Mouse (Mus musculus): ENCODE measurements around the gene Cpeb3. TPM values are rescaled to one million over a fixed set of nuclear protein-coding genes. Genes with fewer than 3 reads are reported as not detected.
A peak's percentile ranks its signal among the peaks of the same experiment; 100 is the strongest.

Gene Cpeb3
- polyA plus RNA-seq (2015; fragmentation: Nextera tagmentation; extraction: Ambion mirVana): 0.37 and 0.79 TPM in 2 replicates

DNA sequence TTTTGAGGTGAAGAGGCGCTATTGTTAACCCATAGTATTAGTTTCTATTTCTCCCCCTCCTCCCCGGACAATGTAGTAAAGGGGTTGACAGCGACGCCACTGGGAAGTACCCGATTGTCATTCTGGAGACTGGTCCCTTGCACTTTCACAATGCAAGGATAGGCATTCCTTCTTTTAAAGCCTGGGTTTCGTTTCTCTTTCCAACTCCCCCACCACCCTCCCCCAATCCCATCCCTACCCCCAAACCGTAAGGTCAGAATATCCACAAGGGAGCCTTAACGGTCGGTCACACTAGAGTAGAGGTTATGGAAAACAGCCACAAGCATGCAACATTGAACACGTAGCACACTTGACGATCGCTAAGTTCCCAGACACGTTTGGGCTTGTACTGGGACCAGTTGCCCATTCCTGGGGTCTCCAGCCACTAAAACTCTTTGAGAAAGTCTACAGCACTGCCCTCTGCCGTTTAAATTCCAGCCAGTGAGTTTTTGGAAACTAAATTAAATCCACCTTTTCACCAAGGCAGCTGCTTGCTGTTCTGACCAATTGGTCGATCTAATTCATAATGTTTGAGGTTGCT, at the start of gene Cpeb3:
Gene Cpeb3 (minus strand): TSS at position 426 of the 580 bp plus-strand sequence.
- WGBS: under 1% methylated on average over 15 of the region's 15 CpGs
- no peaks in the 10 kb centered on the region for H3K27me3 ChIP-seq (ENCODE audit: control insufficient read depth, insufficient read depth, low read length)
- H3K4me1 ChIP-seq (ENCODE audit: control insufficient read depth, insufficient read depth, low read length): peaks cover 9% of the 10 kb centered on the region
- H3K36me3 ChIP-seq (ENCODE audit: control insufficient read depth, insufficient read depth, low read length): peaks cover 11% of the 10 kb centered on the region
- peak within 1 kb of the TSS; percentile 99 for H3K9ac ChIP-seq (ENCODE audit: low read length)
- H3K4me3 ChIP-seq (replicated peaks; ENCODE audit: low read length): peak within 1 kb of the TSS; percentile 98
- H3K27ac ChIP-seq (ENCODE audit: low read length): peak within 1 kb of the TSS; percentile 93
- peak within 1 kb of the TSS; percentile 86 for H3K4me2 ChIP-seq (ENCODE audit: low read depth, low read length)
- no peak for ATAC-seq (ENCODE audit: insufficient read depth, low FRiP score)
- no peaks in the 10 kb centered on the region for H3K9me3 ChIP-seq (replicated peaks; ENCODE audit: control insufficient read depth, low read length)

GRCm38 (mm10) chr19:37255321-37255720, 46.9 kb upstream of the Cpeb3 start:
- WGBS: 85% methylated on average over 9 of the region's 9 CpGs
- Histone ChIP-seq H3K27ac (ENCODE audit: low read length) (no peak overlapping the region), H3K9me3 (replicated peaks; ENCODE audit: control insufficient read depth, low read length) (no peaks in the 10 kb centered on the region), H3K36me3 (ENCODE audit: control insufficient read depth, insufficient read depth, low read length) (no peaks in the 10 kb centered on the region), H3K27me3 (ENCODE audit: control insufficient read depth, insufficient read depth, low read length) (no peaks in the 10 kb centered on the region), H3K4me1 (ENCODE audit: control insufficient read depth, insufficient read depth, low read length) (no peaks in the 10 kb centered on the region), H3K4me2 (ENCODE audit: low read depth, low read length) (no peak overlapping the region), H3K9ac (ENCODE audit: low read length) (no peak overlapping the region), H3K4me3 (replicated peaks; ENCODE audit: low read length) (no peak overlapping the region)
- ATAC-seq (ENCODE audit: insufficient read depth, low FRiP score): no peak

DNA sequence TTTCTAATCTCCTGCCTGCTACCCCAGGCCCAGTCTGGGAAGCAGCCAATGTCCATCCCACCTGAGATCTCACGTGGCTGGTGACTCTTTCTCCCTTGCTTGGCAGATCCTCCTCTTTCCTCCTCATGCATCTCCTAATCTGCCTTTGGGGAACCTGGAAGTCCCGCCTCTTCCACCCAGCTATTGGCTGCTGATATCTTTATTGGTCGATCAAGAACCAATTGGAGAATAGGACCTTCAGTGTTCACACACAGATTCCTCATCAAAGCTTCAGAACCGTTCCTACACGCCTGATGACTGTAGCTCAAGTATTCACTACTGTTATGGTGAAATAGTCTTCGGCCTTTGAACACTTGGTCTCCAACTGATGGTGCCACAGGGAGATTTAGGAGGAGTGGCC, 43.7 kb upstream of the Cpeb3 start:
- no peak overlapping the region for H3K4me3 ChIP-seq (replicated peaks; ENCODE audit: low read length)
- ATAC-seq (ENCODE audit: insufficient read depth, low FRiP score): no peak
- no peaks in the 10 kb centered on the region for H3K36me3 ChIP-seq (ENCODE audit: control insufficient read depth, insufficient read depth, low read length)
- H3K9me3 ChIP-seq (replicated peaks; ENCODE audit: control insufficient read depth, low read length): no peaks in the 10 kb centered on the region
- WGBS: 65% methylated on average over 6 of the region's 6 CpGs
- H3K27me3 ChIP-seq (ENCODE audit: control insufficient read depth, insufficient read depth, low read length): no peaks in the 10 kb centered on the region
- no peak overlapping the region for H3K4me2 ChIP-seq (ENCODE audit: low read depth, low read length)
- no peaks in the 10 kb centered on the region for H3K4me1 ChIP-seq (ENCODE audit: control insufficient read depth, insufficient read depth, low read length)
- H3K27ac ChIP-seq (ENCODE audit: low read length): no peak overlapping the region
- H3K9ac ChIP-seq (ENCODE audit: low read length): no peak overlapping the region

- Histone ChIP-seq H3K27ac (ENCODE audit: low read length) (no peak overlapping the region), H3K27me3 (ENCODE audit: control insufficient read depth, insufficient read depth, low read length) (no peaks in the 10 kb centered on the region), H3K9me3 (replicated peaks; ENCODE audit: control insufficient read depth, low read length) (no peaks in the 10 kb centered on the region), H3K4me3 (replicated peaks; ENCODE audit: low read length) (no peak overlapping the region), H3K9ac (ENCODE audit: low read length) (no peak overlapping the region), H3K4me1 (ENCODE audit: control insufficient read depth, insufficient read depth, low read length) (no peaks in the 10 kb centered on the region), H3K4me2 (ENCODE audit: low read depth, low read length) (no peak overlapping the region), H3K36me3 (ENCODE audit: control insufficient read depth, insufficient read depth, low read length) (no peaks in the 10 kb centered on the region)
- WGBS: 74% methylated on average over 3 of the region's 3 CpGs
- no peak for ATAC-seq (ENCODE audit: insufficient read depth, low FRiP score)
These were observed 39.8 kb upstream of the Cpeb3 start for GRCm38 (mm10) chr19:37248199-37248598.

DNA sequence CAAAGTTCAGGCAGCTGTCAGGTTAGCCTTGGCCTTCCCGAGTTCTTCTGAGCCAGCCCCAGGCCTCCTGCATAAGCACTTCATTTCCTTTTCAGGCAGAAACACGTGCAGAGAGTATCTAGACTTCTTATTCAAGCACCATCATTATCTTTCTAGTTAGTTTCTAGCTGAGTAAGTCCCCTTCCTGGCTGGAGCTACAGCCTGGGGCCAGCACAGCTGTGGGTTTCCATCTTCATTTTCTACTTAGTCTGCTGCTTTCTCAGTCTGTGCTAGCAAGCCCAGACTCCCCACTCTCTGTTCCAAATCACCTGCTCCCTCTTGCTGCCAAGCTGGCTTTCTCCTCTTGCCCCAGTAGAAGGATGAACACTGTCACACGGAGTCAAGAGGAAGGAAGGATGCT, 38.5 kb upstream of the Cpeb3 start:
- WGBS: 41% methylated on average over 3 of the region's 3 CpGs

DNA sequence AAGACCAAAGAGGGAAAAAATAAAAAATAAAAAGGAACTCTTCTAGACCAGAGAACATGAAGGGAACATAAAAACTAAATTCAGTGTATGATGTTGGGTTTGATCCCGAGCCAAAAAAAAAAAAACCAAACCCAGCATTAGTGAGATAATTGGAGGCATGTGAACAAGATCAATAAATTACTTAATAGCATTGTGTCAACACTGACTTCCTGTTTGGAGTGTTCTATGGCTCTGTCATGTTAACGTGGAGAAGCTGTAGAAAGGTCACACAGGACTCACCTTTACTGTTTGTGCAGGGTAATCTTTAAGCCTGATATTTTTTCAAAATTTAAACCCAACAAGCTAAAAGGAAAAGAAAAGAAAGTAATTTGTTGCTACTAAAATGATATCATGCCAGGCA, 34.3 kb upstream of the Cpeb3 start:
- H3K27me3 ChIP-seq (ENCODE audit: control insufficient read depth, insufficient read depth, low read length): no peaks in the 10 kb centered on the region
- H3K9me3 ChIP-seq (replicated peaks; ENCODE audit: control insufficient read depth, low read length): no peaks in the 10 kb centered on the region
- no peak overlapping the region for H3K4me3 ChIP-seq (replicated peaks; ENCODE audit: low read length)
- H3K4me2 ChIP-seq (ENCODE audit: low read depth, low read length): no peak overlapping the region
- no peak for ATAC-seq (ENCODE audit: insufficient read depth, low FRiP score)
- no peak overlapping the region for H3K27ac ChIP-seq (ENCODE audit: low read length)
- 19% methylated on average over 2 of the region's 2 CpGs for WGBS
- H3K36me3 ChIP-seq (ENCODE audit: control insufficient read depth, insufficient read depth, low read length): no peaks in the 10 kb centered on the region
- 0 out of 2 replicates have a peak, but pooled peaks cover 4% of the 10 kb centered on the region for H3K4me1 ChIP-seq (ENCODE audit: control insufficient read depth, insufficient read depth, low read length)
- no peak overlapping the region for H3K9ac ChIP-seq (ENCODE audit: low read length)

More for the DNA sequence above, 38.5 kb upstream of the Cpeb3 start:
- H3K36me3 ChIP-seq (ENCODE audit: control insufficient read depth, insufficient read depth, low read length): no peaks in the 10 kb centered on the region
- H3K9me3 ChIP-seq (replicated peaks; ENCODE audit: control insufficient read depth, low read length): no peaks in the 10 kb centered on the region
- no peak overlapping the region for H3K27ac ChIP-seq (ENCODE audit: low read length)
- H3K9ac ChIP-seq (ENCODE audit: low read length): no peak overlapping the region
- no peak overlapping the region for H3K4me2 ChIP-seq (ENCODE audit: low read depth, low read length)
- ATAC-seq (ENCODE audit: insufficient read depth, low FRiP score): no peak
- no peaks in the 10 kb centered on the region for H3K4me1 ChIP-seq (ENCODE audit: control insufficient read depth, insufficient read depth, low read length)
- H3K27me3 ChIP-seq (ENCODE audit: control insufficient read depth, insufficient read depth, low read length): no peaks in the 10 kb centered on the region
- H3K4me3 ChIP-seq (replicated peaks; ENCODE audit: low read length): no peak overlapping the region

- Histone ChIP-seq H3K36me3 (ENCODE audit: control insufficient read depth, insufficient read depth, low read length) (no peaks in the 10 kb centered on the region), H3K4me3 (replicated peaks; ENCODE audit: low read length) (no peak overlapping the region), H3K27ac (ENCODE audit: low read length) (no peak overlapping the region), H3K9ac (ENCODE audit: low read length) (no peak overlapping the region), H3K27me3 (ENCODE audit: control insufficient read depth, insufficient read depth, low read length) (no peaks in the 10 kb centered on the region), H3K4me1 (ENCODE audit: control insufficient read depth, insufficient read depth, low read length) (0 out of 2 replicates have a peak, but pooled peaks cover 4% of the 10 kb centered on the region), H3K9me3 (replicated peaks; ENCODE audit: control insufficient read depth, low read length) (no peaks in the 10 kb centered on the region), H3K4me2 (ENCODE audit: low read depth, low read length) (no peak overlapping the region)
- ATAC-seq (ENCODE audit: insufficient read depth, low FRiP score): no peak
- WGBS: 70% methylated on average over 5 of the region's 5 CpGs
These were observed 32.8 kb upstream of the Cpeb3 start for GRCm38 (mm10) chr19:37241201-37241600.

DNA sequence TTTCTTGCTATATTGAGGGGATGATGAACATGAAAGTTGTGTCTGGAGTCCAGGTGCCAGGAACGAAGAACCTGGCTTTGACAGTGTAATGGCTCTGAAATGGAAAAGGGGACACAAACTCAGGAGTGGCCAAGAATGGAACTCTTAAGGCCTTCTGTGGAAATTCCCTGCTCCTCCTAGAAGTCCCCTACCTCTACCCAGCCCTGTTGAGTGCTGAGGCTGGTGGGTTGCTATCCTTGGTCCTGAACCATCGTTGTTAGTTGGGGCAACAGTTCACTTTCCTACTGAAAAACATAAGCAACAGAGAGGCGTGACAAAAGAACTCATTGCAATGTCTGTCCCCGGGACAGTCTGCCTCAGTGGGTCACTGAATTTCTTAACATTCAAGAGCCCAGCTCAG, 30.7 kb upstream of the Cpeb3 start:
- ATAC-seq (ENCODE audit: insufficient read depth, low FRiP score): no peak
- Histone ChIP-seq H3K9me3 (replicated peaks; ENCODE audit: control insufficient read depth, low read length) (no peaks in the 10 kb centered on the region), H3K4me3 (replicated peaks; ENCODE audit: low read length) (no peak overlapping the region), H3K9ac (ENCODE audit: low read length) (no peak overlapping the region), H3K36me3 (ENCODE audit: control insufficient read depth, insufficient read depth, low read length) (no peaks in the 10 kb centered on the region), H3K4me1 (ENCODE audit: control insufficient read depth, insufficient read depth, low read length) (0 out of 2 replicates have a peak, but pooled peaks cover 4% of the 10 kb centered on the region), H3K27me3 (ENCODE audit: control insufficient read depth, insufficient read depth, low read length) (peaks cover 15% of the 10 kb centered on the region), H3K27ac (ENCODE audit: low read length) (no peak overlapping the region), H3K4me2 (ENCODE audit: low read depth, low read length) (no peak overlapping the region)
- WGBS: 17% methylated on average over 4 of the region's 4 CpGs

- H3K4me3 ChIP-seq (replicated peaks; ENCODE audit: low read length): no peak overlapping the region
- WGBS: 16% methylated on average over 7 of the region's 7 CpGs
- H3K9ac ChIP-seq (ENCODE audit: low read length): no peak overlapping the region
- no peak overlapping the region for H3K4me2 ChIP-seq (ENCODE audit: low read depth, low read length)
- no peak overlapping the region for H3K27ac ChIP-seq (ENCODE audit: low read length)
- H3K27me3 ChIP-seq (ENCODE audit: control insufficient read depth, insufficient read depth, low read length): peaks cover 19% of the 10 kb centered on the region
- ATAC-seq (ENCODE audit: insufficient read depth, low FRiP score): no peak
- H3K9me3 ChIP-seq (replicated peaks; ENCODE audit: control insufficient read depth, low read length): no peaks in the 10 kb centered on the region
- H3K36me3 ChIP-seq (ENCODE audit: control insufficient read depth, insufficient read depth, low read length): no peaks in the 10 kb centered on the region
- peaks cover 7% of the 10 kb centered on the region; the same call in 1 of the 2 replicates for H3K4me1 ChIP-seq (ENCODE audit: control insufficient read depth, insufficient read depth, low read length)
These were observed 30.2 kb upstream of the Cpeb3 start for GRCm38 (mm10) chr19:37238651-37239050.
